Mouse (Mus musculus) G1E-ER4 (cell line): ENCODE data around the gene Sorcs2. TPM values are rescaled to one million over a fixed set of nuclear protein-coding genes. Genes with fewer than 3 reads are reported as not detected.

ENCODE experiments used
- GATA1 ChIP-seq: IDR thresholded peaks from one replicate; pipeline ENCODE4 v1.8.0; 2012; ENCODE audit warnings: low read length, inconsistent platforms
- polyA plus RNA-seq: library from polyadenylated mRNA; stranded (reverse); fragments of >175 nt; gene quantifications from 2 replicates; pipeline ENCODE4 v1.2.3, GENCODE M21; 2012

Sorcs2 gene
- polyA plus RNA-seq, 1 experiment = not detected

DNA sequence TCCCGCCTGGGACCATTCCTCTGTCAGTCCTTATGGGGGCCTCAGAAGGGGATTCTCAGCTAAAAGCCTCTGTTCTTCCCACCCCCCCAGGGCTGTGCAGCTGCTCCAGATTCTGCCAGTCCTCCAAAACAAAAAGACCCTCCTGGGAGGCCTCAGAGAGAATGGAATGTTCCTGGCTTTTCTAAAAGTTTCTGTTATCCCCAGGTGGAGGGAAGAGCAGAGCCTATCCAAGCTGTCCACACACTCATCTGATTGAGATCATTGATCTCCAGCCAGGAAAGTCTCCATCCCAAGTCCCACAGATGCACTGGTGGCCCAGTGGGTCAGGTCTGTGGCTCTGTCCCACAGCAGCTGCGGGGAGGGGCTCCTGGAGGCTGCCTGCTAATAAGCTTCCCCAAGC is 205.3 kb downstream of the Sorcs2 start:
- TF ChIP-seq GATA1 = no peak

DNA sequence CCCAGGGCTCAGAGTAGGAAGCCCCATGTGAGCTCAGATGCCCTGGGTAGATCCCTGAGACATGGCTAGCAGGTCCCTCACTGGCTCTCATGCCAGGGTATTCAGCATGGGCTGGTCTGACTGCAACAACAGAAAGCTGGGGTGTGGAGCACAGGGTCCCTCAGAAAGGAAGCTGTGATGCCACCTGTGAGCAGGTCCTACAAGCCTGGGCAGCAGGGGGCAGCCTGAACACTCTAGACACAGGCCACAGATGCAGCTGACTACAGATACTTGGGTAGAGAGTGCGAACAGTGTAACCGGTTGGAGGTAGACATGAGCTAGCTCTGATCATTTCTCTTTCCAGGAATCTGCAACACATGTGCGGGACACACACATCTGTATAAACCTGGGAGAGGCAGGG is 206.1 kb downstream of the Sorcs2 start:
- TF ChIP-seq GATA1 = no peak

DNA sequence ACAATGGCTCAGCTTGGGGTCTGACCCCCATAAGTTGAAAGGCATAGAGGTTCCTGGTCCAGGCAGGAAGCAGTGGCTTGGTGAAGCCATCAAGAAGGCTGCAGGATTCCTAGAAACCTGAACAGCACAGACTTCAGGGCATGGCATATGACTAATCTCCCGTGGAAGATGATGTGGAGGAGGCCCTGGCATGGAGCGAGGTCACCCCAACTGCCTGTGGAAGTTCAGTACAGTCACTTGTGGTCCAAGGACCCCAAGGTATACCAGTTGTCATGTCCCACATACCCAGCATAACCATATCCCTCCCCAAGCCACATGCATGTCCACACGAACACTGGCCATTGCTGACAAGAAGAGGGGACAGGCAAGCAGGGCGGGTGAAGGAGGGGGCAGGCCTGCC is 206.7 kb downstream of the Sorcs2 start:
- TF ChIP-seq GATA1 = no peak

DNA sequence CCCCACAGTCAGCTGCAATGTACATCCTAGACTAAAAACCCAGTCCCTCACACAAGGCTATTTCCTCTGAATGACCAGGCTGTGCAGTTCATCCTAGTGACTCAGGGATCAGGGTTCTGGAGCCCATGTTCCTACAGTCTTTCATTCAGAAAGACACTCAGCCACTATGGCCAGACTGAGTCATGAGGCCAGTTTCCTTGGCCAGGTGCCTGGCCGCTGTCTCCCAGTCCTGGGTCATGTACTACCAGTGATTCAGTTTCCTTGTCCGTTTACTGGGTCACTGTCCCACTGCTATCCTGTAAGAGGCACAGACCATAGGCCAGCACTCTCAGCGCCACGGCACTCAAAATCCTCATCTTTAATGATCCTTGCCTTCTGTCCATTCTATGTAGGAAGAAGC is 209.6 kb downstream of the Sorcs2 start:
- TF ChIP-seq GATA1 = no peak

DNA sequence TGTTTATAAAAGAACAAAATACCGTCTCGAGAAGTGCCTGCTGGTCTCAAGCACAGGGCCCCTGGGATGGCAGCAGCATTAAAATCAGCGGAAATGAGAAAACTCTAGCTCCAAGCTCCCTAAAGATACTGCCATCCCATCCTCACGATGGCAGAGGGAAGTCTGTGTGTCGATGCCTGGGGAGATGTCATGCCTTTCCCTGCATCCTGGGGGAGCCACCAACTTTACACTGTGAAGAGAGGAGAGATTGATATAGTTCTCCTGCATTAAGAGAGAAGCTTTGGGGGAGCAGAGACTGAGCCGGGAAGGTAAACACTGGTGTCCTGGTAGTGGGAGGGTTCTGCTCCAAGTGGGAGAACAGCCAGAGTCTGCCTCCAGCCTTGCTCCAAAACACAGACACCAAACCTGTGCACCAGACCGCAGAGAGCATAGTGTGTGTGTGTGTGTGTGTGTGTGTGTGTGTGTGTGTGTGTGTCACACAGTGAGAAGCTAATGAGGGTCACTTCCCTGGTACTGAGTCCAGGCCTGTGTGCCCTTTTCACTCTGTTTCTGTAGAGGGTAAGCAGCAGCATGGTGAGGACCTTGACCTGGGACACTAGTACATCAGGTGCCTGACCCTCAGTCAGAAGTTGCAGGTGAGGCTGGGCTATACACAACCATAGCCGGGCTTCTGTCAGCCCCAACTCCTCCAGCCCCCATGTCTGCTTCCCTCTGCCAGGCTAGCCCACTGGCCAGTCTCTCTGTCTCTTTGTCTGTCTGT is 211.5 kb downstream of the Sorcs2 start:
- TF ChIP-seq GATA1 = no peak

DNA sequence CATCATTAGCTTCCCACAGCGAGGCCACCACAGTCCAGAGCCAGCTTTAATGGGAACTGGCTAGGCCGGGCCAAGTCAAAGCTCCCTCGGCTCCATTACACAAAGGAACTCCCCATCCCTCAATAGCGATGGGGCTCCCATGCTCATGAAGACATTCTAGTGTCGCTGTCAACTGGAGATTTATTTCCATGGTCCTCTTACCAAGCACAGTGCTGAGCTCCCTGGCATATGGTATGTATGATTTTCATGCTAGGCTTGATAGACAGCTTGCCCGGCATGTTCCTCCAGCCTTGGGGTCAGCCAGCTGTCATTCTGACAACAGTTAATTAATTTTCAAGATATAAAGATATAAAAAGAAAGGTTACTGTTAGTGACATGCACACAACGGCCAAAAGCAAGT is 215.6 kb downstream of the Sorcs2 start:
- no peak for TF ChIP-seq GATA1

DNA sequence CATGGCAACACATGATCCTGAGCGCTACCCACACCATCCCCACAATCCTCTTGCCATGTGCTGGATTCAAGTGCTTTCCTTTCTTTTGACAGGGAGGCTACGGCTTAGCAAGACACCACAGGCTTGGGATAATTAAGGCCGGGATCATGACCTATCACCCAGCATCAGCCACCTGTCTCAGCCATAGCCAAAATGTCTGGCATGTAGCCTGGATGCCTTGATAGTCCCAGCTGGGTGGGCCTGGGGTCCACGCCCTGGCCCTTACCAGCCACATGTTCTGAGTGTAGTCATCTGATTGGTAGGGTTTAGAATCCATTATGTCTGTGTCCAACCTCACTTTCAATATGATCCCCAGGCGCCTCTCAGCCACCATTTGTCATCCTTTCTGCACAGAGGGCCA is 218.2 kb downstream of the Sorcs2 start:
- TF ChIP-seq GATA1 = no peak

DNA sequence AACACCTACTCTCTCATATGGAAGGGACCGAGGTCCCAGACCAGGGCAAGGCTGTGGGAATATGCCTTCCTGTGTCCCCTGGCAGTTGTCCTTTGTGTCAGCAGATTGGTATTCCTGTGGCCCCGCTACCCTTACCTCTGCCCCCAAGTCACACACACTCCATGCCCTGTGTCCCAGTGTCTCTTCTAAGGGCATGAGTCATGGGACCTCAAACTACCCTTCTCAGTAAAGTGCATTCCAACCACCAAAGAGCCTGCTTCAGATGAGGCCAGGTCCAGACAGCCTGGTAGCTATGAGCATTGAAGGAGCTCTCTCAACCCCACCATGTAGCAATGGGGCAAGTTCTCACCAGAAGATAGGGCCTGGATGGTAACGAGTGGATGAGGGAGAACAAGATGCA is 219.2 kb downstream of the Sorcs2 start:
- no peak for TF ChIP-seq GATA1

DNA sequence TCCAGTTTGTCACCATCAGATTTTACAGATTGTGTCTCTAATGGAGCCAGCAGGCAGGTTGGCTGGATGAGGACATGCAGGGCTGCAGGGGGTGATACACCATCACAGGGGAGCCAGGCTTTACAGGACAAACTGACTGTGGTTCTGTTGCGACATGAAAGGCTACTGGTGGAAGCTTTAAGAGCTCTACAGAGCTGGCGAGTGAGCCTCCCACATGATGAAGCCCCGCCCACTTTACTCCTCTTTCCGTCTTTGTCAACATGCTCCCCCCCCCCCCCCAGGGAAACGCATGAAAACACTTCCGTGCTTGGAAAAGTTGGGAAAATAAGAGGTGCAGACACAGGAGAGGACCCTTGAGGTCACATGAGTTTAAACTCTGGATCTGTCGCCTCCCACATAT is 219.7 kb downstream of the Sorcs2 start:
- no peak for TF ChIP-seq GATA1

DNA sequence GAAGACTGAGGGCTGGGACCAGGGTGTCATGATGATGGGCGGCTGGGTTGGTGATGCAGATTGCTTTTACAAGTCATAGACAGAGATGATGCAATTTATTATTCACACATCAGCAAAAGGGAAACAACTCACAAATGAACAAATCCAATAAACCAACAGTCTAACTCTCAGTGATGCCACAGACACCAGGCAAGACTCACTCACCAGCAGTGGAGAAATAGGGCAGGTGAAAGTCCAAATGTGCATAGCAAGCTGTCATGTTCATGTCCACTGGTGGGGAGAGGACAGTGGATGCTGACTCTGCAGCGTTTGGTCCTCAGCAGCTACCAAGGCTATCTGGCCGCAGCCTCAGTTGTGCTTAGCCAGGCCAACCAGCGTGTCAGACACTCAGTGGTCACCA is 221.1 kb downstream of the Sorcs2 start:
- no peak for TF ChIP-seq GATA1

DNA sequence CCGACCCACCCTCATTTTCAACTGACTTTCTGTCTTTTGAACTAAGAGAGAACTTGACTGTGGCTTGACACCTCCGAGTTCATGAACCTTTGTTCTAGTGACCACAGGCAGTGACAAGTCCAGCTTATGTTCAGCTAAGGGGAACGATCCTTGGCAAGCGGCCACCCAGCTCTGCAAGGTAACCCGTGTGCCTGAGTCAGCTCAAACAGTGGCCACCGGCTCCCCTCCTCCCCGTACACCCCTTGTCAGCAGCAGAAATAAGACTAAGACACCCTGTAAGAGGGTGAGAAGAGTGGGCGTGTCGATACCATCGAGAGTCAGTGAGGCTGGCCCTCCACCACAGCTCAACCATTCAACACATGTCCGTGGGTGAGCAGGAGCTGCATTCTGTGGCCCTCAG is 221.5 kb downstream of the Sorcs2 start:
- TF ChIP-seq GATA1 = no peak

DNA sequence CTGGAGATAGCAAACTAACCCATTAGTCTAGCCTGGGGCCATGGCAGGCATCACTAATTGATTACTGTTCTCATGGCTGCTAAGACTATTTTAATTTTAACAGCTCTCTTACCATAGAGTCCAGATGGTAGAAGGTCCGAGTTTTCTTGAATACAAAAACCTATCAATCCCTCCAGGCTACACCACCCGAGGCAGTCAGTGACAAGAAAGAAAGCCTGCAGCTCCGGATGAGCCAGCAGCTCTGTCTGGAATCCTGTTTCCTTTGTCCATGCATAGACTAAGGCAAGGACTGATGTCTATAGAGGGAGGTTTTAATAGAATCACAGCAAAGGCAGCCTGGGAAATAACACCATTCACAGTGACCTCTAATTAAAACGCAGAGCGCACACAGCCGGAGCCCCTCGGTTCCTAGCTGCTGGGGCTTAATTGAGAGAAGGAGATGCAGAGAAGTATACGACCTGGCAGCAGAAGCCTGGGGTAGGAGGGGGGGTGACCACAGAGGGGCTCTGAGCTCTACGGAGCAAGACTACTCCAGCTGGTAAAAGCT is 223.3 kb downstream of the Sorcs2 start:
- TF ChIP-seq GATA1 = no peak

DNA sequence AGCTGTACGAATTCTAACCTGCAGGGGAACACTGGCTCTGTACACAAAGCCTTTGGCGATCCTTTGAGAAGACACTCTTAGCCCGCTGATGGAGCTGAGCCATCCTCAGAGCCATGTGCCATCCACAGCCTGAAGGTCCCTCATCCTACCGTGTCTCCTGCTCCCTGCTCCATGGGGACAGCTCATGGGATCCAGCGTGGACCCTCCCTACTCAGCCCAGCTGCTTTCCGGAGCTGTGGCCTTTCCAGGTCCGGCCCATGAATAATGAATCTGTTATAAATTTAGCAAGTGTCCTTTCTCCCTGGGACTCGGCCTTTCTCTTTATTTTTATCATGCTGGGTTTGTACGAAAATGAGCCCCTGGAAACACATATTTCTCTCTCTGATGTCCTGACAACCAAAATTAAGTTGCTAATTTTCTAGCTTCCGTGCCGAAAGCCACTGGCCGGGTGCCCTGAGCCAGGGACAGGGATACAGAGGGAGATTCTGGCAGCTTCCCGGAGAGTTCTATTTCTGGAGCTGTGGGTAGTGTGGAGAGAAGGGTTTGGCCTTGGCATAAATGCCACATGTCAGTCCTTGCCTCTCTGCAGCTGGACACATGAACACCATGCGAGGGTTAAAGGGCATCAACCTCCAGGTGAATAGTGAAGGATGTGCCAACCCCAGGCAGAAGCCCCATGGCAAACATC is 228.8 kb downstream of the Sorcs2 start:
- TF ChIP-seq GATA1 = no peak

DNA sequence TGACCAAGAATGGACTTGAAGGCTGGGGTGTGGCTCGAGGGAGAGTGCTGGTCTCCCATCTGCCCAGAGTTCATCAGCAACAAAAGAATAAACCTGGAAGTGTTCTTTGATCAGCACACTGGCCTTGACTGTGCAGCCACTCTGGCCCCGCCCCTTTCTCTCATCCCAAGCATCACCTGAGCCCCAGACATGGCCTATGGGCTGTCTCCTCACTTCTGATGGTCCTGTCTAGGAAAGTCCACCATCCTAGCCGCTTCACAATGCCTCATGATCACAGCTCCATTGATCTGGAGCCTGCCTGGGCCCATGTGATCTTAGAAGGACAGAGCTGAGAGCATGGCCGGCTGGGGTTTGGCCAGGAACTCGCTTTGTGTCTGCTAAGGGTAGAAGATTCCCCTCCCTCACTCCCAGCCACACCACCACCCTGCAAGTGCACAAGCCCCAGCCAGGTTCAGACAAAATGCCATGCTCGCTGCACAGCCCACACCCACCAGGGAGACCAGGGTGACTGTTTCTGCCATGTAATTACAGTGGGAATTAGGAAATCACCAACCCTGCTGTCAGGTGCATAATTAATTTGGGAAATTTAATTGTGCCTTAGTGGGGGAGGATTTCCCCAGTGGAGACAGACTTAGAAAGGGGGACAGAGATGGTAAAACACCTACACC is 231.5 kb downstream of the Sorcs2 start:
- no peak for TF ChIP-seq GATA1

DNA sequence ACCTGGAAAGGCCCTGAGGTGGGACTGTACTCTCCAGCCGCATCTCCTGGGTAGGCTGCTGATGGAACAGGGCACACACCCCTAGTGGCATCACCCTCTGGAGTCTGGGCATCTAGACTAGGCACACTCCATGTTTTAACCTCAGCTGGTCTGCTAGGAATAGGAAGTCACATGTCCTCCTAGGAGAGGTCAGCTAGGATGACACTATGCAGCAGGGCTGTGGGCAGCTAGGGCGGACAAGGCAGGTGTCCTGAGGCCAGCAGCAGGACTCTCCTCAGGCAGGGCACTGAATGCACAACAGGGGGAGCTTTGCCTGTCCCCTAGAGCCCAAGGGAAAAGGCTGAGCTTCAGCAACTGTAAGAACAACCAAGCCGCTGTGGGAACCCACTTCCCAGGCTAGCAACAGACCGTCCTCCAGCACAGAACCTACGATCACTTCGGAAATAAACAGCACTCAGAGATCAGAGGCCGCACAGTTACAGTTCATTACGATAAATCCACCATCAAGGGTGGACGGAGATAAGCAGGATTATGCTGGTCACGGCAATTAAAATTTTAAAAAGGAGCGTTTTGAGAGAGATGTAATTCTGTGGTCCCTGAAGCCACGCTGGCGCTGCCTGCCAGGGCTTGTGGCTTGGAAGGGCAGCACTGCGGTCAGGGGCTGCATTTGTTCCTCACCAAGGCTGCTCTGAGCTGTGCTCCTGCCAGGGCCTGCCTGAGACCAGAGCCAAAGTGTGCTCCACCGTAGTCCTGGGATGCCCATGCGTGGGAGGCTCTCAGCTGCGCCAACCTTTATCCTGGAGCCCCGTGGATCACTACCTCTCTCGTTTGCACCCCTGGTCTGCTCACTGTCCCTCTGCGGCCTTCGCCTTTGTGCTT is 232.3 kb downstream of the Sorcs2 start:
- no peak for TF ChIP-seq GATA1
